Mouse (Mus musculus): Measurements from ENCODE around the gene Tas2r114. TPM values are rescaled to one million over a fixed set of nuclear protein-coding genes. Genes with fewer than 3 reads are reported as not detected.

The Tas2r114 gene
- polyA plus RNA-seq (2015; fragmentation: Nextera tagmentation; extraction: Ambion mirVana), result not detected in 2 replicates

DNA sequence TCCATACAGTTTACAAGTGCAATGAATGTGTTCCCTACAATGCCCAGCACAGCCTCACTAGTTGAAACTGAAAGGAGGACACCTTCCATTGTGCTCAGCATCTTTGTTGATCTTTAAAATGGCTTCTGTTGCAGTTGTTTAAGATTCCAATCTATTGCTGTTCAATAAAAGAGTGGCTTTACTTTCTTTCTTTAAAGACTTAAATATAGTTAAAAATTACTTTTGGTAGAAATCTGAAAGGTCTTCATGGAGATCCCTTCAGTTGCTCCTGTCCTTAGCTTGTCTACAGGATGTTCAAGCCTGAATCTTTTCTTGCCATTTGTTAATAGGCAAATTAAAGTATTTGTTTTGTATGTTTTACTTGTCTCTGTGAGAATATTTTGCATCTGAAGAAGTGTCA, at the start of gene Tas2r114:
TSS of gene Tas2r114 (minus strand) at position 101 of the 400 bp plus-strand sequence.
- Histone ChIP-seq H3K27me3 (no peaks in the 10 kb centered on the region), H3K27ac (no peak within 1 kb of the TSS)
- no peak for ATAC-seq (ENCODE audit: insufficient number of reproducible peaks, insufficient read depth, low FRiP score, low TSS enrichment, low read depth)

GRCm38 (mm10) chr6:131712803-131713202, 22.9 kb upstream of the Tas2r114 start:
- H3K4me1 ChIP-seq, result no peaks in the 10 kb centered on the region
- no peak overlapping the region for H3K27ac ChIP-seq
- no peak overlapping the region for H3K4me2 ChIP-seq
- H3K36me3 ChIP-seq, result no peaks in the 10 kb centered on the region
- H3K9me3 ChIP-seq, result peaks cover 6% of the 10 kb centered on the region; the same call in 1 of the 2 replicates
- H3K9ac ChIP-seq, result no peak overlapping the region
- no peaks in the 10 kb centered on the region for H3K27me3 ChIP-seq
- no peak overlapping the region for H3K4me3 ChIP-seq
- WGBS, result 43% methylated on average over 7 of the region's 7 CpGs
- ATAC-seq (ENCODE audit: insufficient number of reproducible peaks, insufficient read depth, low FRiP score, low TSS enrichment, low read depth), result no peak

More for the DNA sequence above, at the start of gene Tas2r114:
- H3K4me3 ChIP-seq, result no peak within 1 kb of the TSS
- H3K36me3 ChIP-seq, result no peaks in the 10 kb centered on the region
- no peaks in the 10 kb centered on the region for H3K4me1 ChIP-seq
- no peak within 1 kb of the TSS for H3K9ac ChIP-seq
- H3K9me3 ChIP-seq, result peaks cover 5% of the 10 kb centered on the region; the same call in 1 of the 2 replicates
- no peak within 1 kb of the TSS for H3K4me2 ChIP-seq

GRCm38 (mm10) chr6:131687395-131687794, 2.5 kb downstream of the Tas2r114 start, which contains the start of gene Tas2r105:
Gene Tas2r105 (minus strand): TSS chr6:131687495.
- WGBS, result 80% methylated on average over 1 of the region's 1 CpGs
- Histone ChIP-seq H3K27me3 (no peaks in the 10 kb centered on the region), H3K36me3 (no peaks in the 10 kb centered on the region), H3K4me2 (no peak within 1 kb of the TSS), H3K27ac (no peak within 1 kb of the TSS), H3K4me1 (no peaks in the 10 kb centered on the region), H3K4me3 (no peak within 1 kb of the TSS), H3K9ac (no peak within 1 kb of the TSS), H3K9me3 (peaks cover 5% of the 10 kb centered on the region; the same call in 1 of the 2 replicates)
- ATAC-seq (ENCODE audit: insufficient number of reproducible peaks, insufficient read depth, low FRiP score, low TSS enrichment, low read depth), result no peak

DNA sequence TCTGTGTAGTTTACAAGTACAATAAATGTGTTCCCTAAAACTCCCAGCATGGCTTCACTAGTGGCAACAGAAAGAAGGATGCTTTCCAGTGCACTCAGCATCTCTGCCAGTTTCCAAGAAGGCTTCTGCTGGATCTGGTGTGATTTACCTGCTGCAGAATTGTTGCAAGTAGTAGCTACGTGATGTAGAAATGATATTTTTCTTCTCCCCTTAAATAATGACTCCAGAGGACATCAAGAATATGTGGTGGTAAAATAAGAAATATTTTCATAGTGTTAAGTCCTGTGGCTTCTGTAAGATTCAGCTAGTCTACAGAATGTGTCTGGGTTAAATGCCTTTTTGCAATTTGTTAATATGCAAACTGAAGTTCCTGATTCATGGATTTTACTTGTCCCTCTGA, 4.2 kb downstream of the Tas2r114 start, which contains the start of gene Tas2r104:
TSS of gene Tas2r104 (minus strand) at position 101 of the 400 bp plus-strand sequence.
- no peak within 1 kb of the TSS for H3K4me3 ChIP-seq
- no peak within 1 kb of the TSS for H3K9ac ChIP-seq
- no peak within 1 kb of the TSS for H3K4me2 ChIP-seq
- H3K27ac ChIP-seq, result no peak within 1 kb of the TSS
- no peak for ATAC-seq (ENCODE audit: insufficient number of reproducible peaks, insufficient read depth, low FRiP score, low TSS enrichment, low read depth)
- H3K9me3 ChIP-seq, result no peaks in the 10 kb centered on the region; the same call in 1 of the 2 replicates
- H3K27me3 ChIP-seq, result no peaks in the 10 kb centered on the region
- 73% methylated on average over 1 of the region's 1 CpGs for WGBS
- no peaks in the 10 kb centered on the region for H3K4me1 ChIP-seq
- H3K36me3 ChIP-seq, result no peaks in the 10 kb centered on the region

- no peak within 1 kb of the TSS for H3K4me2 ChIP-seq
- no peak within 1 kb of the TSS for H3K4me3 ChIP-seq
- H3K27me3 ChIP-seq, result no peaks in the 10 kb centered on the region
- H3K27ac ChIP-seq, result no peak within 1 kb of the TSS
- no peak within 1 kb of the TSS for H3K9ac ChIP-seq
- H3K9me3 ChIP-seq, result peaks cover 4% of the 10 kb centered on the region; the same call in 1 of the 2 replicates
- H3K4me1 ChIP-seq, result no peaks in the 10 kb centered on the region
- WGBS, result 74% methylated on average over 3 of the region's 3 CpGs
- ATAC-seq (ENCODE audit: insufficient number of reproducible peaks, insufficient read depth, low FRiP score, low TSS enrichment, low read depth), result no peak
- H3K36me3 ChIP-seq, result no peaks in the 10 kb centered on the region
Observed at GRCm38 (mm10) chr6:131678786-131679185, 11.1 kb downstream of the Tas2r114 start, which contains the start of gene Tas2r106. Gene Tas2r106 (minus strand): TSS chr6:131678886.

GRCm38 (mm10) chr6:131660049-131660448, 29.8 kb downstream of the Tas2r114 start, which contains the start of gene Tas2r107:
Gene Tas2r107 (minus strand): TSS chr6:131660149.
- Histone ChIP-seq H3K9me3 (peaks cover 2% of the 10 kb centered on the region; the same call in 1 of the 2 replicates), H3K9ac (no peak within 1 kb of the TSS), H3K4me1 (no peaks in the 10 kb centered on the region), H3K4me3 (no peak within 1 kb of the TSS), H3K27ac (no peak within 1 kb of the TSS), H3K27me3 (no peaks in the 10 kb centered on the region), H3K36me3 (no peaks in the 10 kb centered on the region), H3K4me2 (no peak within 1 kb of the TSS)
- no peak for ATAC-seq (ENCODE audit: insufficient number of reproducible peaks, insufficient read depth, low FRiP score, low TSS enrichment, low read depth)

Other genes starting within 250 kb of the Tas2r114 start
- not detected in 2 replicates for gene 5430401F13Rik, start 203.7 kb downstream of the Tas2r114 start, polyA plus RNA-seq (2015; fragmentation: Nextera tagmentation; extraction: Ambion mirVana)
- not detected in 2 replicates for gene Gm6619, start 203.7 kb downstream of the Tas2r114 start, polyA plus RNA-seq (2015; fragmentation: Nextera tagmentation; extraction: Ambion mirVana)
- gene Tas2r130, start 59.2 kb downstream of the Tas2r114 start, polyA plus RNA-seq (2015; fragmentation: Nextera tagmentation; extraction: Ambion mirVana), result not detected in 2 replicates
- gene Tas2r107, start 29.9 kb downstream of the Tas2r114 start, polyA plus RNA-seq (2015; fragmentation: Nextera tagmentation; extraction: Ambion mirVana), result not detected in 2 replicates
- gene Tas2r106, start 11.2 kb downstream of the Tas2r114 start, polyA plus RNA-seq (2015; fragmentation: Nextera tagmentation; extraction: Ambion mirVana), result not detected in 2 replicates
- not detected in 2 replicates for gene Tas2r104, start 4.3 kb downstream of the Tas2r114 start, polyA plus RNA-seq (2015; fragmentation: Nextera tagmentation; extraction: Ambion mirVana)
- gene Tas2r105, start 2.6 kb downstream of the Tas2r114 start, polyA plus RNA-seq (2015; fragmentation: Nextera tagmentation; extraction: Ambion mirVana), result not detected in 2 replicates

Measured in embryonic facial prominence, embryonic 13.5 days (tissue).